Mouse (Mus musculus) G1E-ER4 (cell line): ENCODE data around the gene Myo16. TPM values are rescaled to one million over a fixed set of nuclear protein-coding genes. Genes with fewer than 3 reads are reported as not detected.

ENCODE experiments used
- GATA1 ChIP-seq: IDR thresholded peaks from one replicate; pipeline ENCODE4 v1.8.0; 2012; ENCODE audit warnings: low read length, inconsistent platforms
- polyA plus RNA-seq: library from polyadenylated mRNA; stranded (reverse); fragments of >175 nt; gene quantifications from 2 replicates; pipeline ENCODE4 v1.2.3, GENCODE M21; 2012

The Myo16 gene
- polyA plus RNA-seq, 1 experiment = 0.04 TPM

DNA sequence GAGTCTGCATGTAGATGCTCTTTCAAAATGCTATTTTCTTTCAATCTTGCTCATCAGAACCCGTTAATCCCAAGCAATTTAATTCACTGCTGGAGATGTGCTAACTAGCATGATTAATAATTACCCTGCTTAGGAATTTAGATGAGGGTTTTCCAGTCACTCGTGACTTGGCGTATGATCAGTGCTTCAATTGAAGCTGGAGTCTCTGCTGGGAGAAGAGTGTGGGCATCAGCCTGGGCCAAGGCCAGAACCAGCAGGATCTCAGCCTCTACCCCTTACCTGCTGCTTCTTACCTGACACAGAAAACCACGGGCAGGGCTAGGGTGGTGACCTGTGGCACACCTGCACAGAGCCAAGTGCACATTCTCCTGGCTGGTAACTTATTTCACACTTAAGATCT is 257.8 kb downstream of the Myo16 start:
- TF ChIP-seq GATA1 = no peak

DNA sequence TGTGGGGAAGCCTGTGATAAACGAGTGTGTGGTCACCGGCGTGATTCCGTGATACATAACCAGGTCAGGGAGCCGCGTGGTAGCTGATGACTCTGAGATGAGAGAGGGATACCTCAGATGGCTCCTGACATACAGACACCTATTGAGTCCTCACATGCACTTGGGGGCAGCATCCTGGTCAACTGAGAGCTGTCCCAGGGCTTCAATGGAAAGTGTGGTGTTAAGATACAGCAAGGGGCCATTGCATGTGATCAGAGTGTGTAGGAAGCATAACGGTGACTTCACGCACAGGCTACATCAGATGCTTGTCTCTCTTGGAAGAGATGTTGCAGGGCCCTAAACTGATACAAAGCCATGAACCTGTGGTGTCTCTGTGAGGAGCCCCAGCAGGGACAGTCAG is 260.2 kb downstream of the Myo16 start:
- no peak for TF ChIP-seq GATA1

DNA sequence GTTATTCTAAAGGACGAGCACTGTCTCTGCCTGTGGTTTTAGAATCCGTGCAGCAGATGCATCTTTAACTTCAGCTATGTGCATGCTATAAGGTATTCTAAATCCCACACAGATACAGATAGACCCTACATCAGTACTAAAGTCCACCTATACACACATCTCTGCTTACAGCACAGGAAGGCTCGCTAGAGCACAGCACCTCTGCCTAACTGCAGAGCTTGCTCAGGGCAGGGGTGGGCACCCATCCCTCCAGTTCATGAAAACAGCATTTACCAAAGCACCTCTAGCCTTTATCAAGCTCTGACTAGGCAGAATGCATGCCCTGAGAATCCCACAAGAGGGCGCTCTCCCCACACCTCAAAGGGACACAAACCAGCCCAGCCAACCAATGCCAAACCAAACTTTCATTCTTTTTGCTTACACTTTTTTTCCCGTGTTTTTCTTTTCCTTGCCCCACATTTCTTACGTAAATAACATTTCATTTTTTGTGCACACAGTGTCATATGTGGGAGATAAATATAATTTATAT is 261.0 kb downstream of the Myo16 start:
- TF ChIP-seq GATA1 = no peak

DNA sequence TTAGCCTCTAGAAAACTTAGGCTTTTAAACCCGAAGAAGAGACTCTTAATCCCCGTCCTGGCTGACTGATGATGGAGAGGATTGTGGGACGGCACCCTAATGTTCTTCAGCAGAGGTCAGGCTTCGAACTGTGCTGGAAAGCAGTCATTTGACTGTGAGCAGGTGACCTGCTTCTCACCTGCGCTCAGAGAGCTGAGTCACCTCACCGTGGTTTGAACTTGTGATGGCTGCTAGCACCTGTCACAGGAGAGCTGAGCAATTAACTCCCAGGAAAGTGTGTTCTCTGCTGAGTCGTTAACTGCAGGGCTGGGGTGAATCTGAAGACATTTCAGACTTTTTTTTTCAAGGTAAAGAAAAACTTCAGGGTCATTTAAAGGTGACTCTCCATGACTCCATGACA is 261.6 kb downstream of the Myo16 start:
- no peak for TF ChIP-seq GATA1

DNA sequence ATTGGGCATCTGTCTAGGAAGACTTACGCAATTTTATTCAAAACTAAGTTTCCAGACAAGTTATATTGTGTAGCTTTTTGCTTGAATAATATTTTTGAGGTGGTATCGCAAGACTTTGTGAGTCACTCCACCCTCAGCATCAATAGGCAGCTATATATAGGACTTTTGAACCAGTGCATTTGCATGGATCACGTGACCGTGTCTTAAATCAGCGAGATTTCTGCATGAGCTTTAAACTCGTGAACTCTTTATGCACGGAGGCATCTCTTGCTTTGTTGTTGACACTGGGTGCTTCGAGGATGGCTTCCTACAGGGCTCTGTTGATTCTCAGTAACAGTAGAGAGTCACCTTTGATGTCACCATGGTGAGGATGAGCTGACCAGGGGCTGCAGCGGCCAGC is 262.2 kb downstream of the Myo16 start:
- no peak for TF ChIP-seq GATA1

DNA sequence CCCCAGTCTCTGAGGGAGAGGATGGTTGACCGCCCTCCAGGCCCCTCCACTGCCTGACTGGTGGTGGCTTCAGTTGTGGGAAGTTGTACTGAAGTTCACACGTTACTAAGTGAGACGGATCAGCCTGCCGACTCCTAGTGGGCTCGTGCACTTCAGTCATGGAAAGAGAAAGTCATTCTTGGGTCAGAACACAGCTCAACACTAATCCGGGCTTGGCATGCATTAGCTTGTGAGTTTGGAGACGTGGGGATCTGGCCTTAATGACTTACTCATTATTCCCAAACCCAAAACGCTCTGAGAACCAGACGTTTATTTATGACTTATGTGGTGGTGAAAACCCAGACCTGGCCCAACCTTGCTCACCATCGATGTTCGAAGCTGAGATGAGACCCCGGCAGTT is 263.1 kb downstream of the Myo16 start:
- no peak for TF ChIP-seq GATA1

DNA sequence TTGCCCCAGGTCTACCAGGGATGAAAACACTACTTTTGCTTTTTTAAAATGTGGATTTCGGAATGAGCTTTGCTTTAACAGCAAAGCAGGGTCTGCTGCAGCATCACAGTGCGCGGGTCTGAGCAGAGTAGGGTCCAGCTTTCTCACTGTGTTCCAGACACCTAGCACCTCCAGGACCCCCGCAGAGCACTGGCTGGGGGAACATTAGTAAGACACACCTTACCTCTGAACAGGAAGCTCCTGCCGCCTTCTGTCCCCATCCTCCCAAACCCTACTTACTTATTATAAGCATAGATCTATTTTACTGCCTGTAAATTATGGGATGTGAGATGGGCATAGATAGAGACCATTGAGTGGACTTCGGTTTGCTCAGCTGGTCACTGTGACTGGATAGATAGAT is 263.6 kb downstream of the Myo16 start:
- TF ChIP-seq GATA1 = no peak

DNA sequence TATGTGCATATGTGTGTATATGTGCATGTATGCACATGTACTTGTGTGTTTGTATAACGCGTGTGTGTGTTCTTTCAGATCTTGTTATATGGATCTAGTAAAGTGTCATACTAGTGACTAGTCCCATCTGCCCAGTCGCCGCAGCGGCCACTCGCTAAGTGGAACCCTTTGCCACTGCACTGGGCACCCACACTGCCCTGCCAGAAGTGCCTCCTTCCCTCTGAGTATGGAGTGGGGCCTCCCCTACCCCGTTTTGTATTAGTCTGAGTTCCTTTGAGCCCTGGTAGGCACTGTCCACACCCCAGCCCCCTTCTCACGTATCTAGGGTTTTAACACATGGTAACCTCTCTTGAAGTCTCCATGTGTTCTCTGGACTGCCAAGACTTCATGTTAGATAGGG is 264.3 kb downstream of the Myo16 start:
- no peak for TF ChIP-seq GATA1

DNA sequence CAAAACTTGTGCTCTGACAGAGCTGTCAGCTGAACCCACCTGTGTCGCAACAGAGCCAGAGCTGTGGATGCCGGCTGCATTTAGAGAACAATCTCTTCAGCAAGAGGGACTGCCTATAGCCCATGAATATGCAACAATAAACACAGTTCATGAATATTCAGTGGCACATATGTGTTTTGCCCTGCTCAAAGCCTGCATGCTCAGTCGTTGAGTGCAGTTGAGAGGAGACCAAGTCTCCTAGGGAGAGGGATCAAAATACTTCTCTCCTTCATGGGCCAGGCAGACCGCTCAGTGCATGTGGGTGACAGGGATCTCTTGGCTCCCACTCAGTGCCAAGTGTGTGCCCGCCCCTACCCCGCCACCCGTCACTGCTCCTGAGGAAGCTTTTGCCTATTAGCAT is 265.3 kb downstream of the Myo16 start:
- no peak for TF ChIP-seq GATA1

DNA sequence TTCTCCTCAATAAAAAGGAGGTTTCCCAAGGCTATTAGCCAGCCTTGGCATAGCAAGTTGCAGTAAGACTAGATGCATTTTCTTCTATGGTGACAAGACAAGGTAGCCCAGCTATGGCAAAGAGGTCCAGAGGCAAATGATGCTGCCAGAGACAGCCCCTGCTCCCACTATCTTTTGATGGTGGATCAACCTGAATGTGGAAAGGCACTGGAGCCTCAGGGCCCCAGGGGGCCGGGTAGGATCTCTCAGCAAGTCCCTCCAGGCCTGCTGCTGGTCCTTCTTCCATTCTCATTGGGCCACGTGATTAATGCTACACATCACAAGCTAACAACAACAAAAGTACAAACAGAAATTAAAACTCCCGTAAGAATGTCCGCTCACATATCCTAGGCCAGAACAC is 266.0 kb downstream of the Myo16 start:
- TF ChIP-seq GATA1 = no peak

DNA sequence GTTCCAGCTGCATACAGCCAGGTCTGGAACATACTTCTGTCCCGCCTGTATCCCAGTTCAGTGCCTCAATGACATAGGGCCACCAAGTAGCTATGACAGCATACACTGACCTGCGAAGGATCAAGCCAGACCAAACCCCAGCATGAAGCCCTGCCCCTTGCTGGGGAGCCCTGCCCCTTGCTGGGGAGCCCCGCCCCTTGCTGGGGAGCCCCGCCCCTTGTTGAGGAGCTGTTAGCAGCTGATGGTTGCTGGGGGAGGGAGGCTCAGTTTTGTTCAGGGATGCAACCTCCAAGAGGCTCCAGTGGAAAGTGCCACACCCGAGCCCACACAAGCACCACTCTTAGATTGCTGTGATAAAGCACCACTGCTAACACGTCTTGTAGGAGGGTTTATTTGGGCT is 266.8 kb downstream of the Myo16 start:
- no peak for TF ChIP-seq GATA1

DNA sequence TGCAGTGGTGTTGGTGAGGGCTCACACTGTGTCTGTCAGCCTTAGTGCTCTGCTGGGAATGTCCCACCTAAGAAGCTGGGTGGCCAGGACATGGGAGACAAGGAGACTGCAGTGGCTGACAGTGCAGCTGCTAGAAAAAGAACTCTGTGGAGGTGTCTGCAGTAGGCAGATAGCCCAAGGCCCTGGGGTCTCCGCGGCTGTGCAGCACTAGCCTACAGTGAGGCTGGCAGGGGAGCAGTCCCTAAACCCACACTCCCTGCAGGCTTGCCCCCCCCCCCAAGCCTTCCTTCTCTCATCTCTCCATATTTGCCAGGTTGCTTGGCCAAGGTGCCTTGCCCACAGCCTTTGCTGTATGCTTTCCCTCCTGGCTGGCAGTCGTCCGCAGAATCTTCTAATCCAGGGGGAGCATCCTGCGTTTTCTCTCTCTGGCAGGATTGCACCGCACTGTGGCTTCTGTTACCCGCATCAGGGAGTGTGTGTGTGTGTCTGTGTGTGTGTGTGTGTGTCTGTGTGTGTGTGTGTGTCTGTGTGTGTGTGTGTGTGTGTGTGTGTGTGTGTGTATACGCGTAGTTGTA is 267.9 kb downstream of the Myo16 start:
- TF ChIP-seq GATA1 = no peak

DNA sequence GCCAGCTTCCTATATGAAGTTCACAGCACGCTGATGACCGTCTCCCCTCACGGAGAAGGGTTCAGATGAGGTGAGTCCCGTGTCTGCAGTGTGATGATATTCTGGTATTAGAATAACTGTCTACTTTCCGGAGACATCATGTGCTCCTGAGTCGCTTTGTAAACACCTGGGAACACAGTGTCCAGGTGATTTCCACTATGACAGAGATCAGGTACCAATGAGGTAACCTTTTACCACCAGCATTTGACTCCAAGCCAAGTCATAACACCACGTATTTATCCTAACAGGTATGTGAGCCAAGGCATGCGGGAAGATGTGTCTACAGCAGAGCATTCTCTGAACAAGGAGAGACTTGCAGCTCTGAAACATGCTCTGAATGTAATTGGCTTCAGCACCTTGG is 281.8 kb downstream of the Myo16 start:
- no peak for TF ChIP-seq GATA1

DNA sequence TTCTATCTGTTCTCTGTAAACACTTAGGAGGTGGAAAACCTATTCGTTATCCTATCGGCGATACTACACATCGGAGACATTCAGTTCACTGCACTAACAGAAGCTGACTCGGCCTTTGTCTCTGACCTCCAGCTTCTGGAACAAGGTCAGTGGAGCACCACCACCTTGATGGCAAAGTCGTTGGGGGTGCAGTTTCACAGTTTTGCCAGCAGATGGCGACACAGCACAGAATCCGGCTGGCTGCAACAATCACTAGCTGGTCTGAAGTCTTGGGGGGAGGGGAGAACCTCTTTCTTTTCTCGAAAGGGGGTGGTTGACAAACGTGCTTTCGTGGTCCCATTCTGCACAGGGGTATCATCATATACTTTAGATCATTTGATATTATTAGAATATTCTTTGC is 285.1 kb downstream of the Myo16 start:
- TF ChIP-seq GATA1 = no peak

DNA sequence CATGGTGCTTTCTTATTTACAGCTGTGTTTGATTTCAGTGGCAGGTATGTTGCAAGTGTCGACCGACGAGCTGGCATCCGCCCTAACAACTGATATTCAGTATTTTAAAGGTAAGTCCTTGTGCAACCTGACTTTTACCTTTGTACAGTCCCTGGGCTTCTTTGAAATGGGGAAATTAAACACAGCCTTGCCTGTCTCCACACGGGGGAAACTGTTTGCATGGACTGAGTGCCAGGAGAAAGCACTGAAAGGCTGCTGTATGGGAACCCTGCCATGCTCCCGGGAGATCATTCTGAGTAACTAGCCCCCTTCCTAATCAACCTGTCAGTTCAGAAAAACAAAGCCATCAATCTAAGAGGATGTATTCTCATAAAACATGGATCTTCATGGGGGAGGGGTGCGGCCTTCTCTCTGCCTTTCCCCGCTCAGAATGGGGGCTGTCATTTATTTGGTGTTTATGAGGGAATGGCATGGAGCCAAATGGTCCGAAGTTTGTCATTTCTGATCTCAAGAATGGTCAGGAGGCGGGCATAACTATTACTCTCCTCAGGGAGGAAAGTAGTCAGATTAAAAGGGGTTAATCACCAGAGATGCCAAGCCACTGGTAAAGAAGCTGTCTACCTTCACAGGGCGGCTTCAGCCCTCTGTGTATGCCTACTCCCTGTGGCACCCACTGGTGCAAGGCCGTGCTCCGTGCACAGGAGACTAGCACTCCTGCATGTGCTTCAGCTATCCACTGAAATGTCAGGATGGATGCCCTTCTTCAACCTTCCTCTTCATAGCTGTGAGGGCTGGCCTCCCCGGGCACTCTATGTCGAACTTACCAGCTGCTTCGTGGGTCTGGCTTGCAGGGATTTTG is 286.1 kb downstream of the Myo16 start:
- TF ChIP-seq GATA1 = no peak

DNA sequence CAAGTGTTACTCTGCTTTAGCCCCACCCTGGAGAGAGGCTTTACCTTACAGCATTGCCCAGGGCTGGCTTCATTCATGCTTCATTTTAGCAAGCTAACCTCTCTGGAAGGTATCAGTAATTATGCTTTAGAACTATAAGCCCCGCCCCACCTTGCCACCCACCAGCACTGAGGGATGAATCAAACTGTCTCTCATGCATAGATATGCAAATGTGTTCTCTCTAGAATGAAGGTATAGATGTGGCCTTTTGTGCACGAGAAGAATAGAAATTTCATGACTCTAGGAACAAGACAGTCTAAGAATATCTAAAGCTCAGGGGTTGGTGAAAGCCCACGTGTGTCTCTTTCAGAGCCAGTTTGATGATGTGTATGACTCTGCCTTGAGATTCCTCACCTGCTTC is 288.9 kb downstream of the Myo16 start:
- TF ChIP-seq GATA1 = no peak

DNA sequence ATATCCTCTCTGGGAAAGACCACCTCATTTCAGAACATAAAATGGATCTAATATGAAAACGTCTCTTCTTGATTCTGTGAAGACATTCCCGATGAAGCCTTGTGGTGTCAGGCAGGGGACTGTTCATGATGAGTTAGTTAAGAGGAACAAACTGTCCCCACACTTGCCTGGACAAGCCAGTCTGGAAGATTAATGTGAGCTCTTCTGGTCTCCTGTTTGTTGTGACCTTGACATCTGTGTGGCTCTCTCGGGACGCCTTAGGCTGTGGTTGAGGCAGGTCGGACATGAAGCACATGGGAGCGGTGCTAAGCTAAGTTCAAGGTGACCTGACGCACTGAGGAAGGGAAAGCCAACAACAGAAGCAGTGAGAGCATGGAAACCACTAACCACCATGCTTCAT is 291.3 kb downstream of the Myo16 start:
- TF ChIP-seq GATA1 = no peak
